17 mouse cellular contexts compared by ENCODE assay signal in genomic region chr14:76266249-76266648, GRCm38 (mm10).
DNase-seq lines count a peak whose midpoint lies in the region; ATAC-seq and TF ChIP-seq lines count a peak whose summit lies in the region.
"Had no signal": no experiment of that assay in that cellular context is flagged by ENCODE, and none has a peak within 500 bp of the region (broad histone marks: within the 10 kb centered on the region; RNA-seq: fewer than 3 reads in every experiment).

No protein-coding gene starts in this region.

- no peaks in the 10 kb centered on the region for H3K27me3 ChIP-seq in kidney, adult 2 months (replicated peaks; ENCODE audit: control insufficient read depth, insufficient read depth, low read length)
- no peaks in the 10 kb centered on the region for H3K27me3 ChIP-seq in kidney, embryonic 15.5 days
- no peaks in the 10 kb centered on the region for H3K27me3 ChIP-seq in lung, embryonic 14.5 days (ENCODE audit: insufficient read depth, low read length)
- H3K27me3 ChIP-seq in lung, postnatal 0 days (replicated peaks; ENCODE audit: insufficient read depth, low read length), result no peaks in the 10 kb centered on the region
- H3K27me3 ChIP-seq: embryonic facial prominence, embryonic 12.5 days; limb, embryonic 15.5 days; neural tube, embryonic 12.5 days had no signal

- no peaks in the 10 kb centered on the region for H3K9me3 ChIP-seq in kidney, embryonic 15.5 days (replicated peaks)
- H3K9me3 ChIP-seq in lung, embryonic 14.5 days (ENCODE audit: low read depth, low read length), result no peaks in the 10 kb centered on the region
- H3K9me3 ChIP-seq in lung, postnatal 0 days (ENCODE audit: low read length), result no peaks in the 10 kb centered on the region
- H3K9me3 ChIP-seq: embryonic facial prominence, embryonic 12.5 days; limb, embryonic 15.5 days had no signal

- no peak for TF ChIP-seq EP300 in lung, postnatal 0 days (IDR thresholded peaks at IDR 0.05)

- no peak overlapping the region for H3K9ac ChIP-seq in kidney, embryonic 15.5 days
- no peak overlapping the region for H3K9ac ChIP-seq in lung, embryonic 14.5 days
- no peak overlapping the region for H3K9ac ChIP-seq in lung, postnatal 0 days (replicated peaks; ENCODE audit: low read depth)
- H3K9ac ChIP-seq: embryonic facial prominence, embryonic 12.5 days; limb, embryonic 15.5 days; neural tube, embryonic 12.5 days had no signal

- H3K27ac ChIP-seq in kidney, adult 2 months (ENCODE audit: insufficient read depth, low read depth, low read length), result peak overlapping the region; percentile 67
- H3K27ac ChIP-seq in kidney, embryonic 15.5 days, result no peak overlapping the region
- no peak overlapping the region for H3K27ac ChIP-seq in lung, embryonic 14.5 days (ENCODE audit: low read depth)
- H3K27ac ChIP-seq in lung, postnatal 0 days (ENCODE audit: low read length), result no peak overlapping the region
- H3K27ac ChIP-seq: embryonic facial prominence, embryonic 12.5 days; limb, embryonic 15.5 days; neural tube, embryonic 12.5 days had no signal

- TF ChIP-seq CTCF in kidney, adult 2 months (conservative IDR thresholded peaks at IDR 0.05; ENCODE audit: insufficient read depth, insufficient read length, low read depth, low read length), result no peak
- TF ChIP-seq CTCF in lung, embryonic 14.5 days (IDR thresholded peaks at IDR 0.05; ENCODE audit: low read depth), result peak; percentile 22
- no peak for TF ChIP-seq CTCF in lung, postnatal 0 days (IDR thresholded peaks at IDR 0.05)

- H3K4me3 ChIP-seq in kidney, adult 2 months (ENCODE audit: insufficient read depth, low read depth, low read length), result no peak overlapping the region
- no peak overlapping the region for H3K4me3 ChIP-seq in kidney, embryonic 15.5 days (replicated peaks)
- no peak overlapping the region for H3K4me3 ChIP-seq in lung, embryonic 14.5 days (ENCODE audit: low read depth, low read length)
- no peak overlapping the region for H3K4me3 ChIP-seq in lung, postnatal 0 days (ENCODE audit: low read depth, low read length)
- H3K4me3 ChIP-seq: embryonic facial prominence, embryonic 12.5 days; erythroblast, embryonic 14.5 days; limb, embryonic 15.5 days; neural tube, embryonic 12.5 days had no signal

- peaks cover 2% of the 10 kb centered on the region; the same call in 1 of the 2 replicates for H3K4me1 ChIP-seq in kidney, adult 2 months (ENCODE audit: control insufficient read depth, insufficient read depth, low read length)
- no peaks in the 10 kb centered on the region for H3K4me1 ChIP-seq in kidney, embryonic 15.5 days
- no peaks in the 10 kb centered on the region for H3K4me1 ChIP-seq in lung, embryonic 14.5 days (ENCODE audit: insufficient read depth)
- no peaks in the 10 kb centered on the region for H3K4me1 ChIP-seq in lung, postnatal 0 days (ENCODE audit: insufficient read depth, low read depth, low read length)
- H3K4me1 ChIP-seq: embryonic facial prominence, embryonic 12.5 days; limb, embryonic 15.5 days; neural tube, embryonic 12.5 days had no signal

- no peak overlapping the region for H3K4me2 ChIP-seq in kidney, embryonic 15.5 days
- H3K4me2 ChIP-seq in lung, embryonic 14.5 days, result no peak overlapping the region
- no peak overlapping the region for H3K4me2 ChIP-seq in lung, postnatal 0 days (replicated peaks; ENCODE audit: low read depth, low read length)
- H3K4me2 ChIP-seq: embryonic facial prominence, embryonic 12.5 days; limb, embryonic 15.5 days; midbrain, embryonic 11.5 days; neural tube, embryonic 12.5 days had no signal

- H3K36me3 ChIP-seq in kidney, adult 2 months (ENCODE audit: control insufficient read depth, insufficient read depth, low read length), result no peaks in the 10 kb centered on the region
- no peaks in the 10 kb centered on the region for H3K36me3 ChIP-seq in kidney, embryonic 15.5 days
- no peaks in the 10 kb centered on the region for H3K36me3 ChIP-seq in lung, embryonic 14.5 days (ENCODE audit: insufficient read depth)
- H3K36me3 ChIP-seq in lung, postnatal 0 days (ENCODE audit: insufficient read depth, low read length), result no peaks in the 10 kb centered on the region
- H3K36me3 ChIP-seq: embryonic facial prominence, embryonic 12.5 days; limb, embryonic 15.5 days; neural tube, embryonic 12.5 days had no signal

- no peak for ATAC-seq in kidney, embryonic 15.5 days (replicated peaks; ENCODE audit: low FRiP score)
- no peak for ATAC-seq in lung, embryonic 14.5 days (ENCODE audit: insufficient read depth)
- ATAC-seq in lung, postnatal 0 days, result no peak
- ATAC-seq: forebrain, embryonic 14.5 days had no signal

- no peak for DNase-seq in kidney, adult 2 months
- no peak for DNase-seq in lung, embryonic 14.5 days
- DNase-seq in lung, postnatal 0 days (ENCODE audit: low spot score), result no peak
- DNase-seq in R1 (ENCODE audit: low read depth, low spot score), result peak; percentile 75
- DNase-seq in frontal cortex, adult 2 months (ENCODE audit: extremely low spot score in 1 of 2, low spot score in 1 of 2), result no peak
- no peak for DNase-seq in spleen, adult 12 weeks (ENCODE audit: low spot score)
- DNase-seq: adrenal gland, adult 8-10 months; cerebellum, adult 9-11 months; right cerebral cortex, postnatal 4 days; thymus, postnatal 36 days had no signal

- 85% methylated on average over 4 of the region's 4 CpGs for WGBS in kidney, adult 2 months
- WGBS in kidney, embryonic 15.5 days, result 82% methylated on average over 4 of the region's 4 CpGs
- WGBS in lung, embryonic 14.5 days, result 75% methylated on average over 4 of the region's 4 CpGs
- whole genome bisulfite sequencing in lung, postnatal 0 days, result 74% methylated on average over 4 of the region's 4 CpGs

- TF ChIP-seq POLR2A in kidney, adult 2 months (IDR thresholded peaks at IDR 0.05; ENCODE audit: low read depth, low read length), result no peak
